Mouse (Mus musculus) brain, embryonic 14.5 days (tissue): ENCODE results near the gene Adam10.

Experiments
- CTCF ChIP-seq: fragments of 200-500 bp; IDR thresholded peaks from 2 replicates; pipeline ENCODE4 v1.5.1; 2012; ENCODE audit warnings: inconsistent platforms, mild to moderate bottlenecking, moderate library complexity, borderline replicate concordance; ENCODE audit not compliant: insufficient read depth, insufficient read length; ENCODE audit errors: extremely low read depth
- POLR2A ChIP-seq: fragments of 200-500 bp; IDR thresholded peaks from 2 replicates; pipeline ENCODE4 v1.6.1; 2012; ENCODE audit warnings: mild to moderate bottlenecking, inconsistent platforms, borderline replicate concordance; ENCODE audit not compliant: poor library complexity, insufficient read depth, insufficient read length, severe bottlenecking; ENCODE audit errors: extremely low read depth

DNA sequence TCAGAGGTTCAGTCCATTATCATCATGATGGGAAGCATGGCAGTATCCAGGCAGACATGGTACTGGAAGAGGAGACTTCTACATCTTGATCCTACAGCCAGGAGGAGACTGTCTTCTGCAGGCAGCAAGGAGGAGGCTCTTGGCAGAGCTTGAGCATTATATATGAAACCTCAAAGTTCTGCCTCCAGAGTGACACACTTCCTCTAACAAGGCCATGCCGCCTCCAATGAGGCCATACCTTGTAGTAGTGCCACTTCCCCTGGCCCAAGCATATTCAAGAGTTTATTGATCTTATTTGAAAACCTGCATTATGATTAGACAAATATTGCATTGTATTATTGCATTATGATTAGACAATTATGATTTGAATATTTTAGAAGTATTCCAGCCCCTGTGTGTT is 27.6 kb downstream of the Adam10 start:
- TF ChIP-seq CTCF (no peak), POLR2A (no peak)
